Mouse (Mus musculus) forebrain, embryonic 14.5 days (tissue): ENCODE data around the gene Tnfrsf25. TPM values are rescaled to one million over a fixed set of nuclear protein-coding genes. Genes with fewer than 3 reads are reported as not detected.
A peak's percentile ranks its signal among the peaks of the same experiment; 100 is the strongest.

ENCODE experiments used
- ATAC-seq: fragments of 200-750 bp; cut with Nextera tagmentation; 2 replicates; pipeline ENCODE4 v1.8.0; 2017; ENCODE audit warnings: mild to moderate bottlenecking, moderate library complexity
- DNase-seq: peaks from one replicate; pipeline ENCODE4 v3.0.0-alpha.2; 2015; ENCODE audit warnings: low spot score
- H3K27ac ChIP-seq: fragments of 300-500 bp; sonication (generic); 2 replicates; pipeline ENCODE4 v1.5.1; 2014; ENCODE audit warnings: low read depth, mild to moderate bottlenecking, control low read depth, low read length, moderate library complexity
- H3K27me3 ChIP-seq: fragments of 300-500 bp; sonication (generic); replicated peaks from 2 replicates; pipeline ENCODE4 v1.6.1; 2014; ENCODE audit warnings: low read length, control low read depth, mixed read lengths; ENCODE audit not compliant: control insufficient read depth, insufficient read depth
- H3K36me3 ChIP-seq: fragments of 300-500 bp; sonication (generic); 2 replicates; pipeline ENCODE4 v1.6.1; 2014; ENCODE audit warnings: low read length, control low read depth; ENCODE audit not compliant: control insufficient read depth, insufficient read depth
- H3K4me1 ChIP-seq: fragments of 300-500 bp; sonication (generic); 2 replicates; pipeline ENCODE4 v1.6.1; 2014; ENCODE audit warnings: antibody characterized with exemption, low read length, control low read depth; ENCODE audit not compliant: control insufficient read depth, insufficient read depth
- H3K4me2 ChIP-seq: fragments of 300-500 bp; sonication (generic); 2 replicates; pipeline ENCODE4 v1.6.1; 2014; ENCODE audit warnings: mild to moderate bottlenecking, control low read depth, low read length
- H3K4me3 ChIP-seq: fragments of 300-500 bp; sonication (generic); 2 replicates; pipeline ENCODE4 v1.5.1; 2014; ENCODE audit warnings: low read depth, low read length, control low read depth
- H3K9ac ChIP-seq: fragments of 300-500 bp; sonication (generic); 2 replicates; pipeline ENCODE4 v1.6.1; 2014; ENCODE audit warnings: mild to moderate bottlenecking, low read length, control low read depth, moderate library complexity
- H3K9me3 ChIP-seq: fragments of 300-500 bp; sonication (generic); replicated peaks from 2 replicates; pipeline ENCODE4 v1.6.1; 2016; ENCODE audit warnings: low read length, control low read depth, mixed read lengths; ENCODE audit not compliant: control insufficient read depth
- WGBS: fragments of 180-500 bp; shearing (Covaris S2); extraction: QIAGEN DNeasy Blood & Tissue Kit; methylation state at CpG from one replicate; pipeline ENCODE4 v1.1.7; 2014; 5-methylcytosine and 5-hydroxymethylcytosine counted together
- polyA plus RNA-seq: library from polyadenylated mRNA; unstranded; fragments of >200 nt; fragmentation: Nextera tagmentation; extraction: Ambion mirVana; gene quantifications from 2 replicates; pipeline ENCODE4 v1.2.1, GENCODE M21; 2014

Gene Tnfrsf25
- polyA plus RNA-seq, 1 experiment from 2014 or later, result 0.62 TPM

- no peak overlapping the region for H3K27ac ChIP-seq
- ATAC-seq (no peak), DNase-seq (no peak)
- H3K36me3 ChIP-seq, result no peaks in the 10 kb centered on the region
- peaks cover 4% of the 10 kb centered on the region; the same call in 1 of the 2 replicates for H3K4me1 ChIP-seq
- H3K27me3 ChIP-seq, result peaks cover 49% of the 10 kb centered on the region
- no peak overlapping the region for H3K9ac ChIP-seq
- H3K9me3 ChIP-seq, result no peaks in the 10 kb centered on the region
- no peak overlapping the region for H3K4me3 ChIP-seq
- WGBS, result 95% methylated on average over 2 of the region's 2 CpGs
- no peak overlapping the region for H3K4me2 ChIP-seq
Measured at GRCm38 (mm10) chr4:152162748-152163147, 47.0 kb downstream of the Tnfrsf25 start.

- 0 out of 2 replicates have a peak, but pooled peaks cover 2% of the 10 kb centered on the region for H3K4me1 ChIP-seq
- no peak overlapping the region for H3K4me3 ChIP-seq
- H3K4me2 ChIP-seq, result no peak overlapping the region
- no peak overlapping the region for H3K9ac ChIP-seq
- H3K27ac ChIP-seq, result no peak overlapping the region
- H3K9me3 ChIP-seq, result no peaks in the 10 kb centered on the region
- ATAC-seq (no peak), DNase-seq (peak; percentile 42)
- 24% methylated on average over 22 of the region's 22 CpGs for WGBS
- H3K36me3 ChIP-seq, result no peaks in the 10 kb centered on the region
- peaks cover 24% of the 10 kb centered on the region for H3K27me3 ChIP-seq
Measured at GRCm38 (mm10) chr4:152165036-152165931, 49.5 kb downstream of the Tnfrsf25 start.

GRCm38 (mm10) chr4:152168052-152168451, 52.3 kb downstream of the Tnfrsf25 start:
- ATAC-seq (peak; percentile 65), DNase-seq (peak; percentile 62)
- H3K9me3 ChIP-seq, result no peaks in the 10 kb centered on the region

DNA sequence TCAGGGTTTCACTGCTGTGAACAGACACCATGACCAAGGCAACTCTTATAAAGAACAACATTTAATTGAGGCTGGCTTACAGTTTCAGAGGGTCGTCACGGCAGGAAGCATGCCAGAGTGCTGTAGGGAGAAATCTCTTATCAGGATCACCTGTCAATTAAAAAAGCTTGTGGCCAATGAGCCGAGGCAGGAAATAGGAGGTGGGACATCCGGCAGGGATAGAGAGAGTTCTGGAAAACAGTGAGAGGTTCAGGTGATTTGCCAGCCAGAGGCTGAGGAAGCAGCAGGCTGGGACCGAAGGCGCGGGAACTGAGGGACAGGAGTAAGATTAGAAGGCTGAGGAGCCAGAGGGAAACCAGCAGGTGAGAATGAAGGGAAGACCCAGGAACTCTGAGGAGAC, 53.4 kb downstream of the Tnfrsf25 start:
- no peak overlapping the region for H3K9ac ChIP-seq
- ATAC-seq (no peak), DNase-seq (no peak)
- WGBS, result 80% methylated on average over 7 of the region's 7 CpGs
- H3K27me3 ChIP-seq, result no peaks in the 10 kb centered on the region
- H3K4me3 ChIP-seq, result no peak overlapping the region
- no peaks in the 10 kb centered on the region for H3K9me3 ChIP-seq
- H3K27ac ChIP-seq, result no peak overlapping the region
- no peaks in the 10 kb centered on the region for H3K36me3 ChIP-seq
- H3K4me1 ChIP-seq, result 0 out of 2 replicates have a peak, but pooled peaks cover 2% of the 10 kb centered on the region
- H3K4me2 ChIP-seq, result no peak overlapping the region

More at GRCm38 (mm10) chr4:152168052-152168451, 52.3 kb downstream of the Tnfrsf25 start:
- H3K36me3 ChIP-seq, result no peaks in the 10 kb centered on the region
- 41% methylated on average over 8 of the region's 8 CpGs for WGBS
- no peak overlapping the region for H3K4me2 ChIP-seq
- H3K27me3 ChIP-seq, result 0 out of 2 replicates have a peak, but pooled peaks cover under 1% of the 10 kb centered on the region
- 0 out of 2 replicates have a peak, but pooled peaks cover 2% of the 10 kb centered on the region for H3K4me1 ChIP-seq
- no peak overlapping the region for H3K4me3 ChIP-seq
- peak overlapping the region; percentile 21; the same call in 1 of the 2 replicates for H3K27ac ChIP-seq
- no peak overlapping the region for H3K9ac ChIP-seq

Other genes starting within 250 kb of the Tnfrsf25 start
- gene Dnajc11, start 182.2 kb upstream of the Tnfrsf25 start, polyA plus RNA-seq, result 67.9 and 78.9 TPM in 2 replicates
- 29.7 and 30.0 TPM in 2 replicates for gene Thap3, start 126.9 kb upstream of the Tnfrsf25 start, polyA plus RNA-seq
- 11.8 and 14.6 TPM in 2 replicates for gene Phf13, start 119.7 kb upstream of the Tnfrsf25 start, polyA plus RNA-seq
- gene Klhl21, start 107.1 kb upstream of the Tnfrsf25 start, polyA plus RNA-seq, result 0.69 and 1.8 TPM in 2 replicates
- gene Zbtb48, start 88.3 kb upstream of the Tnfrsf25 start, polyA plus RNA-seq, result 17.2 and 21.6 TPM in 2 replicates
- gene Tas1r1, start 77.4 kb upstream of the Tnfrsf25 start, polyA plus RNA-seq, result 0.32 and 0.70 TPM in 2 replicates
- gene Nol9, start 76.6 kb upstream of the Tnfrsf25 start, polyA plus RNA-seq, result 16.1 and 19.8 TPM in 2 replicates
- 5.0 and 7.1 TPM in 2 replicates for gene Plekhg5, start 43.4 kb upstream of the Tnfrsf25 start, polyA plus RNA-seq
- 0.19 TPM in 1 of 2 replicates, not detected in the other for gene Espn, start 36.4 kb downstream of the Tnfrsf25 start, polyA plus RNA-seq
- not detected in 2 replicates for gene Hes2, start 42.9 kb downstream of the Tnfrsf25 start, polyA plus RNA-seq
- gene Acot7, start 62.2 kb downstream of the Tnfrsf25 start, polyA plus RNA-seq, result 168 and 208 TPM in 2 replicates
- gene Gpr153, start 158.3 kb downstream of the Tnfrsf25 start, polyA plus RNA-seq, result 6.7 and 8.4 TPM in 2 replicates
- not detected in 2 replicates for gene Hes3, start 175.7 kb downstream of the Tnfrsf25 start, polyA plus RNA-seq
- 13.2 and 18.2 TPM in 2 replicates for gene Icmt, start 181.3 kb downstream of the Tnfrsf25 start, polyA plus RNA-seq
- gene Rnf207, start 203.1 kb downstream of the Tnfrsf25 start, polyA plus RNA-seq, result 2.4 and 2.5 TPM in 2 replicates
- gene Rpl22, start 209.8 kb downstream of the Tnfrsf25 start, polyA plus RNA-seq, result 196 and 235 TPM in 2 replicates
- 15.6 and 18.6 TPM in 2 replicates for gene Chd5, start 222.7 kb downstream of the Tnfrsf25 start, polyA plus RNA-seq